Mouse (Mus musculus) gastrocnemius, adult 2 months (tissue): Measurements from ENCODE around the gene Galk1. TPM values are rescaled to one million over a fixed set of nuclear protein-coding genes. Genes with fewer than 3 reads are reported as not detected.

Experiments used
- DNase-seq: peaks from one replicate; pipeline ENCODE4 v3.0.0; 2022
- H3K27ac ChIP-seq: fragments of 200-600 bp; 2 replicates; pipeline ENCODE4 v1.8.1; 2022; ENCODE audit warnings: mild to moderate bottlenecking
- H3K4me3 ChIP-seq: fragments of 200-600 bp; 2 replicates; pipeline ENCODE4 v1.8.1; 2022; ENCODE audit warnings: mild to moderate bottlenecking, moderate library complexity
- CTCF ChIP-seq: fragments of 200-600 bp; IDR thresholded peaks from 2 replicates; pipeline ENCODE4 v1.8.1; 2022; ENCODE audit warnings: antibody characterized with exemption, mild to moderate bottlenecking, moderate library complexity
- intact Hi-C: fragments of 180-260 bp; cut with DNase I; formaldehyde crosslinking; loops from one replicate; pipeline ENCODE4 v1.15.1; 2025
- total RNA-seq, 2 experiments: library from RNA; stranded (reverse); gene quantifications; 2 replicates each; pipeline ENCODE4 v1.2.3; 2021

The Galk1 gene
- total RNA-seq, 2 experiments from 2014 or later, result 3.0 to 3.8 TPM

DNA sequence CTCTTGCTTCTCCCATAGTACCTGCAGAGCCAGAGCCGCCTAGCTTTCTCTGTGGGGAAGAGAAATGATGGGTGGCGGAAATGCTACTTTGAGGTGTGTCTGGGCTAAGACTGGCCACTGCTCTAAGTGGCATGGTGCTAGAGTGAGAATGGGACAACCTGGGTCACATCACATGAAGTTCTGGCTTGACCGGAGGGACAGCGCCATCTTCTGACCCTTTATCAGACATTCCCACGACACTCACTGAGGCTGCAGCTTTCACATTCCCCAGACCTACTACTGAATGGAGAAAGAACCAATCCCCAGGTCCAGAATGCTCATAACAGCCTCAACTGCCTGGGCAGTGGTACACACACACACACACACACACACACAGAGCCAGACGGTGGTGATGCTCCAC, 5.6 kb upstream of the Galk1 start:
- TF ChIP-seq CTCF, result peak; percentile 65
- intact Hi-C loops, result no loop called here
- DNase-seq, result no peak
- no peak overlapping the region for H3K27ac ChIP-seq
- no peak overlapping the region for H3K4me3 ChIP-seq

DNA sequence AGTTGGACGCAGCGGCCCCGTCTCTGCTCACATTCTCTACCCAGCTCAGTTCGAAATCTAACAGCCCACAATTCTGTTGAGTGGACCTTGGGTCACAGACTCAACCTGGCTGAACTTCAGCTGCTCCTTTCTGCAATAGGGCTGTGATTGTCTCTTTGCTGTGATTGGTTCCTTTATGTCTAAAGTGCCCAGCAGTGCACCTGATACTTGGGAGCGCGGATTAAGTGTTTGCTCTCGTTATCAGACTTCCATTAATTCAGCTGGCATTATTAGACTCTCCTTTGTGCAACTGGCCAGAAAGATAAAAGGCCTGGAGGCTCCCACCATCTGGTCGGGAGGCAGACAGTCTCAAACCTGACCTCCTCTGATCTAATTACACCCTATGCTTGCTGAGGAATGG, 2.3 kb upstream of the Galk1 start:
- DNase-seq, result no peak
- TF ChIP-seq CTCF, result no peak
- intact Hi-C loops, result no loop called here
- no peak overlapping the region for H3K27ac ChIP-seq
- no peak overlapping the region for H3K4me3 ChIP-seq

DNA sequence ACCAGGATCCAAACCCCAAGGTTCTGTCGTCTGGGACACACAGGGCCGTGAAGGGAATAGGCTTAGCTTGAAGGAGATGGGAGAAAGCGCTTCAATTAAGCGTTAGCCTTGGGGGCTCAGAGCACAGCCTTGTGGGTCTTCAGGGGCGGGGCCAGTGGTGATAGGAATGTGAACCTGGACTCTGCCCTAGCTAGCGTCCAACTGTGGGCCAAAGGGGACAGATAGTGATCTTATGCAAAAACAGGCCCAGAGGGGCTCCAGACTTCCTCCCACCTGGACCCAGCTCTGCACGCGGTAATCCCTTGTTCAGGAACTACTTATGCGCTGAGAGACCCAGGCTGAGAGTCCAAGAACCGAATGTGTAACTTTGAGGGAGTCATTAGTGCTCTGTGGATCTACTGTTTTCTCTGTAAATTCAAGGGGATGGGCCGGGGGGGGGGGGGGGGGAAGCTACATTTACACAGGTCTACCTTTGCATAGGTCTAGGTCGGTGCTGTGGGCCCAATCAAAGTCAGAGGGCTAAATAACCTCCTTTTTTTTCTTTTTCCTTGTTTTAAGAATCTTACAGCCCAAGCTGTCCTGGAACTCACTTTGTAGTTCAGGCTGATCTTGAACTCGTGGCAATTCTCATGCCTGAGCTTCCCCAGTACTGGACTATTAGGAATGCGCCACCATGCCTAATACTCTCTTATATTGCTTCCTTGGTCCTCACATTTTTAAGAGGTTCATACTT, 824 bp downstream of the Galk1 start:
- H3K4me3 ChIP-seq, result peak overlapping the region; percentile 72
- TF ChIP-seq CTCF, result no peak
- H3K27ac ChIP-seq, result peak overlapping the region; percentile 83
- no peak for DNase-seq
- intact Hi-C loops, result no loop called here

DNA sequence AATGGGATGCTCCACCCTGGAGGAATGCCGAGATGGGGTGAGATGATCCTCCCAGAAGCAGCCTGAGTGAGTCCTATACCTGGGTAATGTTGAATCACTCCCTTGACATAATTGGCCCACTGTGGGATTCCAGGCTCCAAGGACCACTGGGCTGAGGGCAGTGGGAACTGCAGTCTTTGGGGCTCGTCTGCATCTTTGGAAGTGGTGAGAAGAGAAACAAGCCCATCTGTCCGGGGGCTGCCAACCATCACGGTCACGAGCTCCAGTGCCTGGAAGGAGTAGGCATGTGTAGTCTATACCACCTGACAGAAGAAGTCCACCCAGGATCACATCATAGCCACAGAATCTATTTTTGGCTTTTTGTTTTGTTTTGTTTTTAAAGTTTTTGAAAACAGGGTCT, 1.6 kb downstream of the Galk1 start:
- intact Hi-C loops, result no loop called here
- no peak overlapping the region for H3K4me3 ChIP-seq
- H3K27ac ChIP-seq, result no peak overlapping the region
- TF ChIP-seq CTCF, result no peak
- no peak for DNase-seq

DNA sequence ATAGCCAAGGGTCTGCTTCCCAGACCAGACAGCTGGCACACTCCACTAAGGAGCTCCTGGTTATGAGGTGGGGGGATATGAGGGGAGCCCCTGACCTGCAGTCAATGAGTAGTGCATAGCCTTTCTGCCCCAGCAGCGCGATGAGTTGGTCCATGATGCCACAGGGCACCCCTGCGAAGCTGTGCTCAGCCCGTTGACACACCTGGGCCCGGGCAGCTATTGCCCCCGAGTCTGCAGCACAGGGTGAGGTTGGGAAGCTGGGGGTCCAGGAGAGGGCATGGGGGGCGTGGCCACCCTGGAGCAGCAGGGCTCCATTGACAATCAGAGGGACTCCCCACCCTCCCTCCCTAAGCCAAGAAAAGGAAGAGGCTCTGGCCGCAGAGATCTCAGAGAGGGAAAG, 2.4 kb downstream of the Galk1 start:
- Histone ChIP-seq H3K4me3 (no peak overlapping the region), H3K27ac (no peak overlapping the region)
- intact Hi-C loops, result no loop called here
- no peak for DNase-seq
- TF ChIP-seq CTCF, result no peak

DNA sequence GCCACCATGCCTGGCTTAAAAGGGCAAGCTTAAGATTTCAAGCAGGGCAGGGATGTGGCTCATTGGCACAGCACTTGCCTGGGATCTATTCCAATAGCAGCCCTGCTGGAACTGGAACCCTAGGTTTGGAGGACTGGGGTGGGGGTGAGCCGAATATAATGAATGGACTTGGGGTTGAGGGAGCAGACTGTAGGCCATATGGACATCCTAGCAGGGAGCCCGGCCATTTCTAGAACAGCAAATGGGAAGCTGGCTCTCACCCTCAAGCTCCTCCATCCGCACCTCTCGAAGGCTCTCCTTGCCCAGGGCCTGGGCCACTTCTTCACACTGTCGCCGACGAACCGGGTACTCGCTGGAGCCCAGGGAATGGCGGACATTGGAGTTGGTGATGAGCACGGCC, 2.9 kb downstream of the Galk1 start:
- Histone ChIP-seq H3K4me3 (no peak overlapping the region), H3K27ac (no peak overlapping the region)
- DNase-seq, result no peak
- TF ChIP-seq CTCF, result no peak
- intact Hi-C loops, result no loop called here

DNA sequence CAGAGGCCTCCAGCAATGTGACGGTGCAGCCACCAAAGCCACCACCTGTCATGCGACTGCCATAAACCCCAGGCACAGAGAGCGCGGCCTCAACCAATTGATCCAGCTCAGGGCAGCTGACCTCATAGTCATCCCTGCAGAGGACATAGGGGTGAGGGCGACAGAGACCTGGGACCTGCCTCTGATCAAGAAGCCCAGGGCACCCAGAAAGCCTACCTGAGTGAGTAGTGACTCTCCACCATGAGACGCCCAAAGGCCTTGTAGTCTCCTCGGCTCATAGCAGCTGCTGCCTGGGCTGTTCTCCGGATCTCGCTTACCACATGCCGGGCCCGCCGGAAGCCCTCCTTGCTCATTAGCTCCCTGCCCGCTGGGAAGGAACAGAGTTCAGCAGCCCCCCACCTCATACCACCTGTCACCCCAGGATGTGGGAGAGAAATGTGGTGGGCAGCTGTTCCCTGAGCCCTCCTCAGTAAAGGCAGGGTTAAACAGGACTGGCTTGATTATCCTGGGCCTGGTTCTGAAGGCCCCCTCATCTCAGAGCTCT, 3.6 kb downstream of the Galk1 start:
- H3K4me3 ChIP-seq, result no peak overlapping the region
- DNase-seq, result no peak
- TF ChIP-seq CTCF, result no peak
- no peak overlapping the region for H3K27ac ChIP-seq
- intact Hi-C loops, result no loop called here

DNA sequence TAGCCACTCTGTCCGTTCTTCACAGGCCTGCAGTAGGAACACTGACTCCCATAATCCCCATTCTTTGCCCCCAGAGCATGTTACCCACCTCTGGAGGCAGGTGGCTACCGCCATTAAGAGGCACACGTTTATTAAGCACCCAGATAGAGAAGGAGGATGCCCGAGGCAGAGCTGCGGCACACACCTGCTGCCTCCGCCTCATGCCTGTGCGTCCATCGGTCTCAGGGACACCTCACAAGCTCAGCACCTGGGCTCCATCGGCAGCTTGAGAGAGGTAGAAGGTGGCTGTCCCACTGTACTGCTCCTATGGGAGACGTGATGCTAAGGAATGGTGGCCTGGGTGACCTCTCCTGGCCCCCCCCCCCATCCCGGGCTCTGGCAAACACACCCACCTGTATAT, 4.1 kb downstream of the Galk1 start:
- TF ChIP-seq CTCF, result no peak
- Histone ChIP-seq H3K27ac (no peak overlapping the region), H3K4me3 (no peak overlapping the region)
- DNase-seq, result no peak
- intact Hi-C loops, result no loop called here

DNA sequence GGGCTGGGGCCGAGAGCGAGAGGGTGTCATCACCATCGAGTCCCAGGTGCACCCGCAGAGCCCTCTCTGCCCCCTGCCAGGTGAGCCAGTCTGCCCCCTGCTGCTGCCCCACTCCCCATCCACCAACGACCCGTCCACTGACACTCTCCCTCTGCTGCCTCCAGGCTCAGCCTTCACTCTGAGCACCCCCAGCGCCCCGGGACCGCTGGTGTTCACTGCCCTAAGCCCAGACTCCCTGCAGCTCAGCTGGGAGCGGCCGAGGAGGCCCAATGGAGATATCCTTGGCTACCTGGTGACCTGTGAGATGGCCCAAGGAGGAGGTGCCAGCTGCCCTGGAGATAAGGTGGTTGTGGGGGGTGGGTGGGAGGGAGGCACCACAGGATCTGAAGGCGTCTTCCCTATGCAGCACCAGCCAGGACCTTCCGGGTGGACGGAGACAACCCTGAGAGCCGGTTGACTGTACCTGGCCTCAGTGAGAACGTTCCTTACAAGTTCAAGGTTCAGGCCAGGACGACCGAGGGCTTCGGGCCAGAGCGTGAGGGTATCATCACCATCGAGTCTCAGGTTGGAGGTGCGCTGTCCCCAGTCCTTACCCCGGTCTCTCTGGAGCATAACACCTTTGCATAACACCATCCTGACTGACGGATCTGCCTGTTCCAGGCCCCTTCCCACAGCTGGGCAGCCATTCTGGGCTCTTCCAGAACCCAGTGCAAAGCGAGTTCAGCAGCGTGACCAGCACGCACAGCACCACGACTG, 5.2 kb downstream of the Galk1 start:
- intact Hi-C loops, result no loop called here
- no peak for DNase-seq
- H3K4me3 ChIP-seq, result no peak overlapping the region
- H3K27ac ChIP-seq, result no peak overlapping the region
- TF ChIP-seq CTCF, result no peak

DNA sequence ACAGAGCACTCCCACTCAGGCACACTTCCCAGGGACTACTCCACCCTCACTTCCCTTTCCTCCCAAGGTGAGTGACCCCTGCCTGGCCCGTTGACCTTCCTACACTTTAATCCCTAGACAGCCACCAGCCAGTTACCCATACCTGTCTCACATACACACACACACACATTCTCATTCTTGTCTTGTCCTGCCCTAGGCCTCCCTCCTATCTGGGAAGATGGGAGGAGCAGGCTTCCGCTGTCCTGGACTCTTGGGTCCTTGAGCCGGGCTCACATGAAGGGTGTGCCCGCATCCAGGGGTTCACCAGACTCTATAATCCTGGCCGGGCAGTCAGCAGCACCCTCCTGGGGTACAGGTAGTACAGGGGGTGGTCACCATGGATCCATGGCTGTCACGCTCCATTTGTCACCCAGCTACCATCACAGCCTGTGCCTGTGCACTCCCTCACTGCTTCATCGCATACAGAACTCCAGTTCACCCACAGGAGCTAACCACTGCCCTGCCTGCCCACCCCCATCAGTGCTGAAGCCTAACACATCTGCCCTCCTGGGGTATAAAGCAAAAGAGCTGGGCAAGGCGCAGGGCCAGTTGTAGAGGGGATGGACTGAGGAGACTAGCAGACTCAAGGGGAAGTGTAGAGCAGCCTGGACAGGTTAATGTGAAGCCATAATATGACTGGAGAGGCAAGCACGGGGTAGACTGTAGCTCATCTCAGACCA, 6.7 kb downstream of the Galk1 start:
- TF ChIP-seq CTCF, result no peak
- peak overlapping the region; percentile 80 for H3K27ac ChIP-seq
- DNase-seq, result no peak
- H3K4me3 ChIP-seq, result peak overlapping the region; percentile 65; the same call in 1 of the 2 replicates
- intact Hi-C loops, result no loop called here

DNA sequence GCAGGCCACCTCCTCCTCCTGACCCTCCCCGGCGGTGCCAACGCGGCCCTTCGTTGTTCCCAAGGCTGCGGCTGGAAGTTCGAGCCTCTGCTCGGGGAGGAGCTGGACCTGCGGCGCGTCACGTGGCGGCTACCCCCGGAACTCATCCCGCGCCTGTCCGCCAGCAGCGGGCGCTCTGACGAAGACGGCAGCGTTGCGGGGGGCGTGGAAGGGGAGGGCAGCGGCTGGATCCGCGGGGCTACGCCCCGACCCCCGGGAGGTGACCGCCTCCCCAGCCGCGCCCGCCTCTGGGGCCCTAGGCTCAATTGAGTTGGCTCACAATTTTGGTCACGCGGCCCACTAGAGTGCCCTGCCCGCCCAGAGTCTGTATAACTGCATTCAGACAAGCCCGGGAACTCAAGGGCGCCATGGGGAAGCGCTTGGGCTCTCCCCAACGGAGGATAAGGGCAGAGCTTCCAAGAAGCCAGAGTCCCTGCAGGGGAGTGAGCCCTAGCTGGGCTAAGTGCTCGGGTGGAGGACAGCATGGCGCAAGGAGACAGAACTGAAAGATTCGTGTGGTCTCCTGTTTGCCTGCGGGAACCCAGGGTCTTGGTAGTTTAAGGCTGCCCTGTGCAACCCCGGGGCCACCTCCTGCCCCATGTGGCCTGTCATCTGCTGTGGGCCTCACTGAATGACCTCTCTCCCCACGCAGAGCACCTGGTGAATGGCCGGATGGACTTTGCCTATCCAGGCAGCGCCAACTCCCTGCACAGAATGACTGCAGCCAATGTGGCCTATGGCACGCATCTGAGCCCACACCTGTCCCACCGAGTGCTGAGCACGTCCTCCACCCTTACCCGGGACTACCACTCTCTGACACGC, 7.4 kb downstream of the Galk1 start:
- peak overlapping the region; percentile 65 for H3K4me3 ChIP-seq
- intact Hi-C loops, result no loop called here
- TF ChIP-seq CTCF, result peak; percentile 66

DNA sequence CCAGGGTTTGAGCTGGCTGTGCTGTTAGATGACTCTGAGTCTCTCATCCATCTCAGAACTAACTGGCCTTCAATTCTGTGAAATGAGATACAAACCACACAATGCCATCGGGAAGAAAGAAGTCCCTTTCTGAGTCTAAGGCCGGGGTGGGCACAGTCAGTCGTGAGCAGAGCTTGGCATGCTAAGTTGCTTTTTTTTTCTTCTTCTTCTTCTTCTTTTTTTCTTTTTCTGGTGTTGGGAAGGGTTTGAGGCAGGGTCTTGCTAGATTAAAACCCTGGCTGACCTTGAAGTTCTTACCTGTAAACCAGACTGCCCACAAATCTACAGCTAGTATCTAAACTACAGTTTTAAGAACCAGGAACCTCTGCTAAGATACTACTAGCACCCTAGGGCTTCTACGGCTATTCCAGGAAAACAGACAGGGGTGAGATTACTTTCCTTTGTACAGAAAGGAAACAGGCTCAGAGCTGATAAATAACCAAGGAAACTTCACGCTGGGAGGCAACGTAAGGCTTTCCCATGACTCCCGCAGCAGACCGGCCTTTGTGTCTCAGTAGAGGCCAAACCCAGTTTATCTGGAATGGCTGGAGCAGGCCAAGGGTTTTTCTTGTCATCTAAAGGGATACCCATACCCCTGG, 8.2 kb downstream of the Galk1 start:
- H3K4me3 ChIP-seq, result peak overlapping the region; percentile 65
- TF ChIP-seq CTCF, result no peak
- peak overlapping the region; percentile 80 for H3K27ac ChIP-seq
- no peak for DNase-seq
- intact Hi-C loops, result no loop called here

More for the DNA sequence above, 7.4 kb downstream of the Galk1 start:
- DNase-seq, result peak; percentile 90
- H3K27ac ChIP-seq, result peak overlapping the region; percentile 80
